Mouse (Mus musculus): ENCODE measurements around the gene Olfr1371. TPM values are rescaled to one million over a fixed set of nuclear protein-coding genes. Genes with fewer than 3 reads are reported as not detected.
"Not testable (repeated sequence)": the region's sequence is repeated elsewhere in the genome, so short reads cannot be mapped to it uniquely, and the experiment has no call there.

Olfr1371 gene
- total and polyA plus RNA-seq, 3 experiments = not detected

DNA sequence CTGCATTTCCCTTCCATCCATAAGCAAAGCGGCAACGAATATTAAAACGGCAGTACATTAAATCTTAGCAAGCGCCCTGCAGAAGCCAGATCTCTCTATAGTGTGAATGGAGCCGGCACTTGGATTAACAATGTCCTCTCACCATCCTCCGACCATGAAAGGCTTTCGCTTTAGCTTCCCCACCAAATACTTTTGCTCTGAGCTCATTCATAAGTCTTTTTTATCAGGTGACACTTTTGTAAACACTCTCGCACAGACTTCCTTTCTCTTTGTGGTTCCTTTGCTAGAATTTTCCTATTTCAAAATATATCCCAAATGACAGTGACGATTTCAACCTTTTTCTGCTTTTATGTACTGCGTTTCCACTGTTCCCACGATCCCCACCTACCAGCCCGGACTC, 45.3 kb downstream of the Olfr1371 start (continued):
- TF ChIP-seq UBTF (IDR thresholded peaks at IDR 0.05; ENCODE audit: low read depth, low read length) (no peak), ZC3H11A (IDR thresholded peaks at IDR 0.05; ENCODE audit: low read depth, low read length) (no peak)

DNA sequence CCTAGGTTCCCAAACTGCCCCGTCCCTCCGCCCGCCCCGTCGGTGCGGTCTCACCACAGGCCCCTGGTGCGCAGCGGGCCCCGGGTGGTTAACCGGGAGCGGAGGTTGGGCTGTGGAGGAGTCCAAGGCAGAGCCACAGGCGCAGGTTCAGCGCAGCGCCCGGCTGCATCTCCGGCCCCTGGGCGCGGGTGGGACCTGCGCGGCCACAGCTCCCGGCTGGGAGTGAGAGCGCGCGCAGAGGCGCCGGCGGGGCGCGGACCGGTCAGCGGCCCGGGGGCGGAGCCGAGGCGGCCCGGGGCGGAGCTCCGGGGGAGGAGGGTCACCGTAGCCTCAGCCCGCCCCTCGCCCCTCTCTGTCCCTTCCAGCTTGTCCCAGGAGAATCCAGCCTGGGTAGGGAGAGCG, 45.9 kb downstream of the Olfr1371 start:
- H3K9ac ChIP-seq (ENCODE audit: insufficient read depth, low read depth); H3K4me1 ChIP-seq (ENCODE audit: control insufficient read depth in 1 of 2, insufficient read depth in 2 of 2); H3K27ac ChIP-seq (ENCODE audit: insufficient read depth, low read depth); H3K79me2 ChIP-seq (replicated peaks; ENCODE audit: control insufficient read depth, extremely low read depth, insufficient read depth, poor library complexity, severe bottlenecking); H3K9me3 ChIP-seq (replicated peaks; ENCODE audit: low read length); in situ Hi-C loops (cut with MboI; ENCODE audit: low pct_ligation_motif_present, low pct_unique_long_range_greater_than_20kb, low sequenced_read_pairs); dilution Hi-C loops (cut with MboI; ENCODE audit: extremely low pct_ligation_motif_present, extremely low pct_unique_long_range_greater_than_20kb, low sequenced_read_pairs); H3K36me3 ChIP-seq (replicated peaks in 1 of 2; ENCODE audit: control insufficient read depth in 1 of 2, insufficient read depth in 1 of 2, low read length in 1 of 2); DNase-seq (ENCODE audit: extremely low read depth): not testable (repeated sequence)
- Histone ChIP-seq H3K4me3 (replicated peaks in 1 of 3; ENCODE audit: low read depth in 2 of 3, low read length in 2 of 3, poor library complexity in 1 of 3) (peak overlapping the region in 1 of 3 experiments; percentile 56), H3K27me3 (replicated peaks) (peaks cover 19% of the 10 kb centered on the region), H3K4me2 (ENCODE audit: insufficient read depth, low read depth, poor library complexity, severe bottlenecking) (peak overlapping the region; percentile 92)

DNA sequence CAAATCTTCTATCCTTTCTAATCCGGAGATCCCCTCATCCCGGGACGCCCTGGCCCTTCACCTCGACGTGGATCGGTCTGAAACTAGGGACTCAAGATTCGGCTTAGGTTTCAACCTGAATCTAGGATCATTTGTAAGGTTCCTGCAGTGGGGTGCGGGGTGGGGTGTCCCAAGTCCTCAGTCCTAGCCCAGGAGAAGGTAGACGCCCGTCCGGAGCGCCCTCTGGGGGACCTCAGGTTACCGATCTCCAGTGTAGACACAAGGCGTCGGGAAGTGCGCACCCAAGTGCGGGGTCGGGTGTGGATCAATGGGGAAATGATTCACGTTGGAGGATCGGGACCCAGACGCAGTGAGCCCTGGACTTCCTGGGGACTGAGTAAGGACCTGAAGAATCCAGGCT, 46.7 kb downstream of the Olfr1371 start:
- H3K27me3 ChIP-seq (replicated peaks) = peaks cover 19% of the 10 kb centered on the region
- TF ChIP-seq CTCF (conservative IDR thresholded peaks at IDR 0.05 in 1 of 2, IDR thresholded peaks at IDR 0.05 in 1 of 2; ENCODE audit: low read depth in 2 of 2, low read length in 2 of 2) (0 out of 4 replicates have a peak, but pooled peaks of 1 of the 2 experiments have one; percentile 3), ETS1 (conservative IDR thresholded peaks at IDR 0.05; ENCODE audit: low read depth, low read length) (no peak), E2F4 (IDR thresholded peaks at IDR 0.05; ENCODE audit: insufficient replicate concordance, low read depth, low read length) (no peak), SIN3A (IDR thresholded peaks at IDR 0.05; ENCODE audit: low read length) (no peak)
- no peak overlapping the region for H3K4me2 ChIP-seq (ENCODE audit: insufficient read depth, low read depth, poor library complexity, severe bottlenecking)
- no peaks in the 10 kb centered on the region for H3K79me2 ChIP-seq (replicated peaks; ENCODE audit: control insufficient read depth, extremely low read depth, insufficient read depth, poor library complexity, severe bottlenecking)
- no peaks in the 10 kb centered on the region for H3K9me3 ChIP-seq (replicated peaks; ENCODE audit: low read length)
- in situ Hi-C loops (cut with MboI; ENCODE audit: low pct_ligation_motif_present, low pct_unique_long_range_greater_than_20kb, low sequenced_read_pairs) (no loop called here), dilution Hi-C loops (cut with MboI; ENCODE audit: extremely low pct_ligation_motif_present, extremely low pct_unique_long_range_greater_than_20kb, low sequenced_read_pairs) (no loop called here)
- H3K9ac ChIP-seq (ENCODE audit: insufficient read depth, low read depth) = no peak overlapping the region
- no peak for DNase-seq (ENCODE audit: extremely low read depth)
- H3K4me1 ChIP-seq (ENCODE audit: control insufficient read depth in 1 of 2, insufficient read depth in 2 of 2) = peaks cover 0 to 4% of the 10 kb centered on the region in 2 experiments; a peak in 1 of 4 replicates
- H3K36me3 ChIP-seq (replicated peaks in 1 of 2; ENCODE audit: control insufficient read depth in 1 of 2, insufficient read depth in 1 of 2, low read length in 1 of 2) = no peaks in the 10 kb centered on the region
- H3K4me3 ChIP-seq (replicated peaks in 1 of 3; ENCODE audit: low read depth in 2 of 3, low read length in 2 of 3, poor library complexity in 1 of 3) = no peak overlapping the region
- no peak overlapping the region for H3K27ac ChIP-seq (ENCODE audit: insufficient read depth, low read depth)

DNA sequence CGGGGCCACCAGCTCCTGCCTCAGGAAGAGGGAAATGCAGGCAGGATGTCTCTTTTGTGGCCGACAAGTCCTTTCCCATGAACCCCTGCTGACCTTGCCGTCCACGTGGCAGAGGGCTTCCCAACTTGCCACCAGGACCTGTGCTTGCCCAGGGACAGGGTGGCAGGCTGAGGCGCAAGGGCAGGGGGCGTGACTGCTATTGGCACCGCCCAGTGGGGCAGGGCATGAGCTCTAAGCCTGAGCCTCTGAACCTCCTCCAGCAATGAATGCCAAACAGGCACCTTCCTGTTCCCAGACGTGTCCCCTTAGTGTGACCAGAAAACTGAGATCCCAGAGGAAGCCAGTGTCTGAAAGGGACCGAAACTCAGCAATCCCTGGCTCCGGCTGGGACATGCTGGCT, 49.9 kb downstream of the Olfr1371 start:
- H3K79me2 ChIP-seq (replicated peaks; ENCODE audit: control insufficient read depth, extremely low read depth, insufficient read depth, poor library complexity, severe bottlenecking) = no peaks in the 10 kb centered on the region
- H3K9ac ChIP-seq (ENCODE audit: insufficient read depth, low read depth) = no peak overlapping the region
- no peak overlapping the region for H3K27ac ChIP-seq (ENCODE audit: insufficient read depth, low read depth)
- dilution Hi-C loops (cut with MboI; ENCODE audit: extremely low pct_ligation_motif_present, extremely low pct_unique_long_range_greater_than_20kb, low sequenced_read_pairs) (no loop called here), in situ Hi-C loops (cut with MboI; ENCODE audit: low pct_ligation_motif_present, low pct_unique_long_range_greater_than_20kb, low sequenced_read_pairs) (no loop called here)
- no peak for TF ChIP-seq POLR2AphosphoS2 (IDR thresholded peaks at IDR 0.05; ENCODE audit: low read depth, low read length)
- TF ChIP-seq ZMIZ1 (IDR thresholded peaks at IDR 0.05; ENCODE audit: low read depth, low read length) = no peak
- TF ChIP-seq ZC3H11A (IDR thresholded peaks at IDR 0.05; ENCODE audit: low read depth, low read length) = no peak
- no peak for TF ChIP-seq EP300 (IDR thresholded peaks at IDR 0.05; ENCODE audit: low read length)
- no peak for TF ChIP-seq E2F4 (IDR thresholded peaks at IDR 0.05; ENCODE audit: insufficient replicate concordance, low read depth, low read length)
- no peak for TF ChIP-seq KAT2A (IDR thresholded peaks at IDR 0.05; ENCODE audit: insufficient replicate concordance, low read length)
- no peak for TF ChIP-seq NRF1 (IDR thresholded peaks at IDR 0.05; ENCODE audit: low read depth, low read length)
- TF ChIP-seq ETS1 (conservative IDR thresholded peaks at IDR 0.05; ENCODE audit: low read depth, low read length) = no peak
- TF ChIP-seq MAZ (IDR thresholded peaks at IDR 0.05; ENCODE audit: low read depth, low read length) = no peak
- TF ChIP-seq NELFE (IDR thresholded peaks at IDR 0.05; ENCODE audit: low read depth, low read length) = no peak
- TF ChIP-seq CTCF (conservative IDR thresholded peaks at IDR 0.05 in 1 of 2, IDR thresholded peaks at IDR 0.05 in 1 of 2; ENCODE audit: low read depth in 2 of 2, low read length in 2 of 2) = no peak
- no peak for TF ChIP-seq TBP (conservative IDR thresholded peaks at IDR 0.05; ENCODE audit: low read depth, low read length)
- no peak for TF ChIP-seq SIN3A (IDR thresholded peaks at IDR 0.05; ENCODE audit: low read length)
- TF ChIP-seq TCF12 (IDR thresholded peaks at IDR 0.05; ENCODE audit: low read depth, low read length) = no peak
- TF ChIP-seq RCOR1 (conservative IDR thresholded peaks at IDR 0.05; ENCODE audit: low read depth, low read length) = no peak
- no peak for TF ChIP-seq MXI1 (IDR thresholded peaks at IDR 0.05; ENCODE audit: low read depth, low read length)
- TF ChIP-seq BHLHE40 (IDR thresholded peaks at IDR 0.05; ENCODE audit: low read depth, low read length) = no peak
- TF ChIP-seq MEF2A (IDR thresholded peaks at IDR 0.05; ENCODE audit: borderline replicate concordance, low read depth, low read length) = no peak
- no peak for TF ChIP-seq MYC (IDR thresholded peaks at IDR 0.05; ENCODE audit: low read depth, low read length)
- H3K9me3 ChIP-seq (replicated peaks; ENCODE audit: low read length) = no peaks in the 10 kb centered on the region
- peaks cover 0 to 4% of the 10 kb centered on the region in 2 experiments; a peak in 1 of 4 replicates for H3K4me1 ChIP-seq (ENCODE audit: control insufficient read depth in 1 of 2, insufficient read depth in 2 of 2)
- peaks cover 16% of the 10 kb centered on the region for H3K27me3 ChIP-seq (replicated peaks)
- no peak overlapping the region for H3K4me2 ChIP-seq (ENCODE audit: insufficient read depth, low read depth, poor library complexity, severe bottlenecking)
- no peak overlapping the region for H3K4me3 ChIP-seq (replicated peaks in 1 of 3; ENCODE audit: low read depth in 2 of 3, low read length in 2 of 3, poor library complexity in 1 of 3)
- H3K36me3 ChIP-seq (replicated peaks in 1 of 2; ENCODE audit: control insufficient read depth in 1 of 2, insufficient read depth in 1 of 2, low read length in 1 of 2) = no peaks in the 10 kb centered on the region
- DNase-seq (ENCODE audit: extremely low read depth) = no peak
